Mouse (Mus musculus) C2C12 (cell line): ENCODE measurements at regions not wholly inside any gene's neighbourhood (a gene's known extent, or its start where the extent isn't known, plus 50 kb on each side); places are given as distances from the start of the nearest gene placed in this dataset.

Source experiments
- H3K27me3 ChIP-seq: one replicate; pipeline ENCODE4 v1.6.1; 2011; ENCODE audit not compliant: control insufficient read depth, insufficient read depth, insufficient read length
- H3K36me3 ChIP-seq: one replicate; pipeline ENCODE4 v1.6.1; 2011; ENCODE audit not compliant: control insufficient read depth, insufficient read depth
- H3K4me3 ChIP-seq: one replicate; pipeline ENCODE4 v1.5.1; 2011; ENCODE audit warnings: mild to moderate bottlenecking, control low read depth; ENCODE audit not compliant: poor library complexity, insufficient read depth, severe bottlenecking
- H3K79me2 ChIP-seq: one replicate; pipeline ENCODE4 v1.6.1; 2011; ENCODE audit not compliant: control insufficient read depth, insufficient read depth
- H3K79me3 ChIP-seq: one replicate; pipeline ENCODE4 v1.6.1; 2011; ENCODE audit warnings: low read depth, control low read depth
- H3ac ChIP-seq: one replicate; pipeline ENCODE3; 2011; ENCODE audit warnings: low read depth; ENCODE audit not compliant: control insufficient read depth, insufficient read length
- CEBPB ChIP-seq: IDR thresholded peaks from one replicate; pipeline ENCODE4 v1.6.1; 2011; ENCODE audit warnings: low read depth, mild to moderate bottlenecking, control low read depth, moderate library complexity
- CTCF ChIP-seq: IDR thresholded peaks from one replicate; pipeline ENCODE4 v1.5.1; 2011; ENCODE audit not compliant: control insufficient read depth, insufficient read depth, insufficient read length
- FOSL1 ChIP-seq: IDR thresholded peaks from one replicate; pipeline ENCODE4 v1.8.0; 2011; ENCODE audit warnings: mild to moderate bottlenecking, low read length; ENCODE audit not compliant: poor library complexity, insufficient read depth, severe bottlenecking
- MAX ChIP-seq: IDR thresholded peaks from one replicate; pipeline ENCODE4 v1.6.1; 2011; ENCODE audit warnings: mild to moderate bottlenecking, control low read depth
- MYOD1 ChIP-seq: IDR thresholded peaks from one replicate; pipeline ENCODE4 v1.6.1; 2011; ENCODE audit warnings: low read depth; ENCODE audit not compliant: control insufficient read depth, insufficient read length
- MYOG ChIP-seq: IDR thresholded peaks from one replicate; pipeline ENCODE4 v1.6.1; 2011; ENCODE audit not compliant: control insufficient read depth, insufficient read length; ENCODE audit errors: extremely low read depth
- USF1 ChIP-seq: IDR thresholded peaks from one replicate; pipeline ENCODE4 v1.6.1; 2011; ENCODE audit warnings: low read depth, mild to moderate bottlenecking, control low read depth, moderate library complexity

DNA sequence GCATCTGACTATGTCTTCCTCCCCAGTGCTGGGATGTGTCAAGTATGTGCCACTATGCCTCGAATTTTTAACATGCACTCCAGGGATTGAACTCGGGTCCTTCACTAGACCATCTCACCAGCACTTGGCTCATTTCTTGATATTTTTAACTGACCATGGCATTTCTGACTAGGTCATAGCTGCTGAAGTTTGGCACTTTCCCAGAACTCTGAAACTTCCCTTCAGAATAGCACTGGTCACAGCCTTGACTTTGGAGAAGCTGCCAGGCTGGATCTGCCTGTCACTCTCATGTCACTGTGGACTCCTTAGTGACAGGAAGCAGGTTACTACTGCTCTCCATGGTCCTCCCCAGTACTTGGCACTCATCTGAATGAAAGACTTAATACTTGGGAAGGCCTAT lies 146.7 kb downstream of the Ppp4r2 start:
- Histone ChIP-seq H3K27me3 (peaks cover 20% of the 10 kb centered on the region), H3K36me3 (no peaks in the 10 kb centered on the region), H3K79me2 (no peaks in the 10 kb centered on the region), H3ac (no peak overlapping the region), H3K79me3 (no peaks in the 10 kb centered on the region), H3K4me3 (no peak overlapping the region)
- TF ChIP-seq CTCF = no peak
- no peak for TF ChIP-seq MYOD1
- TF ChIP-seq CEBPB = no peak
- TF ChIP-seq MAX = no peak
- TF ChIP-seq FOSL1 = no peak
- no peak for TF ChIP-seq USF1
- no peak for TF ChIP-seq MYOG

DNA sequence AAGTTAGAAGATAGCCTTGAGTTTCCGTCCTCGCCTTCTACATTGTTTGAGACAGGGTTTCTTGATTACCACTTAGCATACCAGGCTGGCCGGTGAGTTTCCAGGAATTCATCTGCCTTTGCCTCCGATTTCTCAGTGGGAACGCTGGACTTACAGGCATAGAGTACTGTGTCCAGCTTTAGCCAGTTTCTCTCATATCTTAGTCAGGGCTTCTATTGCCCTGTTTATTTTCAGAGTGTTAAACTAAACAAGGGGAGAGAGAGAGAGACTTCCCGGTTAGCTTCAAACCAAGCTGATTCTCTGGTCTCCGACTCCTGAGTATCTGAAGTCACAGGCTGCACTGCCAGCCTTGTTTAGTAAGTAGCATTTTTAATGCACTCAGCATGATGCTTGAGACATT lies 151.4 kb downstream of the Ppp4r2 start:
- H3K4me3 ChIP-seq = no peak overlapping the region
- peaks cover 9% of the 10 kb centered on the region for H3K27me3 ChIP-seq
- H3K79me3 ChIP-seq = no peaks in the 10 kb centered on the region
- H3K79me2 ChIP-seq = no peaks in the 10 kb centered on the region
- TF ChIP-seq CTCF (no peak), MAX (no peak), CEBPB (no peak), FOSL1 (no peak), MYOD1 (no peak)
- no peak overlapping the region for H3ac ChIP-seq
- H3K36me3 ChIP-seq = no peaks in the 10 kb centered on the region

DNA sequence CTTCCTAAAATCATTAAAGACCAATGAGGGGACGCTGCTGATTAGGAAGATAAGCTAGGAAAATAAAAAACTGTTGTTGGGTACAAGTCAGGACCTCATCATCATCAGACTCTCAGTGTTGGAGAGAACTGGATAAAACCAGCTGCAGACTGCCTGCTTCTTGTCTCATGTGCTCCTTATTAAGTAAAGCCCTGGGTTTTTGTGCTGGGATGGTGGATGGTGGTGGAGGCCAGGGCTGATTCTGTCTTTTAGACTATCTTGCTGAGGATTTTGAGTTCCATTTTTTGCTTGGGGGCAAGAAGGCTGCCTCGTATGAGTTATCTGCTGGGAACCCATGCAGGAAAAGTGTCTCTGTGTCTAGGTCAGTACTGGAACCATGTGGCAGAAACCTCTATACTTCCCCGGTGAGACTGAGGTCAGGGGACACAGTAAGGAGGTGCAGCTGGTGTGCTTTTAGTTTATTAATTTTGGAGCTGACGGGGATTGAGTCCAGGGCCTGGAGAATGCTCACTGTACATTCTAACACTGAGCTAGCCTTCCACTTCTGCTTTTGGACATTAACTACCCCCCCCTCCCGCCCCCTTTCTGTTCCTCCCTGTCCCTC lies 152.0 kb downstream of the Ppp4r2 start:
- H3K79me3 ChIP-seq = no peaks in the 10 kb centered on the region
- no peak overlapping the region for H3ac ChIP-seq
- no peaks in the 10 kb centered on the region for H3K79me2 ChIP-seq

DNA sequence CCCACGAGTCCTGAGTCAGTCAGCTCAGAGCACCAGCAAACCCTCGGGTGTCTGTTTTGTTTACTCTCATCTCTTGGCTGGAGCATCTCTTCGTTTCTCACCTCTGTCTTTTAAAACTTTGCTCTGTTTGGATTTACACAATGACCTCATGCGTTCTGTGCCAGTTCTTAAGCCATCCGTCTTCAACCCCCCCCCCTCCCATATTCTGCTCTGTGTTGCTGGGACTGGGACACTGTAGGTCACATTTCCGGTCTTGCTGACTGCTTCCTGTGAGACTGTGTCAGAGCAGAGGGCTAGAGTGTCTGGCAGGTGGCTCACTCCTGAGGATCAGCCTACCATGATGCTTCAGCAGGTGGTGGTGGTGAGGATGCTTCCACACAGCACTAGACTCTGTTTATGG lies 155.1 kb downstream of the Ppp4r2 start:
- TF ChIP-seq MYOD1 (no peak), USF1 (no peak), CEBPB (no peak), CTCF (no peak), MYOG (no peak), FOSL1 (no peak), MAX (no peak)
- Histone ChIP-seq H3K79me3 (no peaks in the 10 kb centered on the region), H3K79me2 (no peaks in the 10 kb centered on the region), H3K4me3 (no peak overlapping the region), H3K36me3 (no peaks in the 10 kb centered on the region), H3K27me3 (peaks cover 12% of the 10 kb centered on the region), H3ac (no peak overlapping the region)

More for the DNA sequence above, 152.0 kb downstream of the Ppp4r2 start:
- Histone ChIP-seq H3K36me3 (no peaks in the 10 kb centered on the region), H3K27me3 (peaks cover 9% of the 10 kb centered on the region), H3K4me3 (no peak overlapping the region)
- TF ChIP-seq MYOD1 (no peak), MAX (no peak), CEBPB (no peak), FOSL1 (no peak), USF1 (no peak), CTCF (no peak), MYOG (no peak)

GRCm38 (mm10) chr6:100993421-100993820 lies 160.0 kb downstream of the Ppp4r2 start:
- Histone ChIP-seq H3ac (no peak overlapping the region), H3K36me3 (no peaks in the 10 kb centered on the region), H3K27me3 (peaks cover 6% of the 10 kb centered on the region), H3K79me2 (no peaks in the 10 kb centered on the region), H3K4me3 (no peak overlapping the region), H3K79me3 (no peaks in the 10 kb centered on the region)
- TF ChIP-seq FOSL1 (no peak), MAX (no peak), MYOG (no peak), MYOD1 (no peak), CEBPB (no peak), USF1 (no peak), CTCF (no peak)
